Mouse (Mus musculus) layer of hippocampus, adult 2 months (tissue): ENCODE data around the gene Slc2a4. TPM values are rescaled to one million over a fixed set of nuclear protein-coding genes. Genes with fewer than 3 reads are reported as not detected.

Experiments used
- DNase-seq, 2 experiments: peaks; one replicate each; pipeline ENCODE4 v3.0.0; 2022; ENCODE audit warnings: low spot score in 2 of 2
- H3K27ac ChIP-seq: fragments of 200-600 bp; 2 replicates; pipeline ENCODE4 v1.8.1; 2022
- H3K4me3 ChIP-seq: fragments of 200-600 bp; 2 replicates; pipeline ENCODE4 v1.8.1; 2022; ENCODE audit warnings: mild to moderate bottlenecking
- CTCF ChIP-seq: fragments of 200-600 bp; conservative IDR thresholded peaks from 2 replicates; pipeline ENCODE4 v1.8.1; 2022; ENCODE audit warnings: antibody characterized with exemption, mild to moderate bottlenecking, moderate library complexity
- long read RNA-seq, 2 experiments: library from polyadenylated mRNA; stranded (forward); transcript quantifications; one replicate each; pipeline ENCODE4 v2.0.0; 2021; ENCODE audit warnings: borderline mapping rate in 2 of 2
- total RNA-seq, 2 experiments: library from RNA; stranded (reverse); gene quantifications; 2 replicates each; pipeline ENCODE4 v1.2.3; 2021

Gene Slc2a4
- total RNA-seq: 1 to 10 TPM; 1.8 to 2.2 TPM
- long read RNA-seq, experiment 1, partial matches to known transcripts: 0 of 1 reads
- long read RNA-seq, experiment 1, other reads (novel, unspliced or antisense): 0 of 1 reads
- long read RNA-seq, experiment 2, partial matches to known transcripts: 2 of 6 reads
- long read RNA-seq, experiment 2, other reads (novel, unspliced or antisense): 0 of 6 reads

GRCm38 (mm10) chr11:69948066-69948762 is at the start of gene Slc2a4:
Gene Slc2a4, minus strand, starts transcription at chr11:69948188.
- peak; percentile 47 to 58 for DNase-seq
- no peak for TF ChIP-seq CTCF
- H3K27ac ChIP-seq: no peak within 1 kb of the TSS
- H3K4me3 ChIP-seq: peak within 1 kb of the TSS; percentile 38

DNA sequence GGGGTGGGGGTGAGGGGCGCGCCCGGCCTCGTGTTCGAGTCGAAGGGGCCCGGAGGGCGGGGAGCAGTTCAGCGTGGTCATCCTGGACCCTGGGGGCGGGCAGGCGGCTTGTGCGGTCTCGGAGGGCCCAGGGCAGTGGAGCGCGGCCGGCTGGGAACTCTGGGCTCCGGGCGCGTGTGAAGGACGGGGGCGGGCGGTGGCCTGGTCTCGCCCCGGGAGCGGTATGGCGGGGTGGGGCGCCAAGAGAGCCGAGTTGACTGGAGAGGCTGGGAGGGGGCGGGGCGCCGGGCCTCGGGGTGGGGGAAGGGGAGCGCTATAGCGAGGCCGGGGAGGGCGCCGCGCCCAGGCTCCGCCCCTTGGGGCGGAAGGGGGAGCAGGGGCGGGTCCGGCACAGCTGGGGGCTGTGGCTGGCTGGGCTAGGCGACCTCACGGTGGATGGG is 49.1 kb upstream of the Slc2a4 start:
- TF ChIP-seq CTCF: no peak
- Histone ChIP-seq H3K27ac (peak overlapping the region; percentile 92), H3K4me3 (peak overlapping the region; percentile 83)
- peak; percentile 68 to 70 for DNase-seq

DNA sequence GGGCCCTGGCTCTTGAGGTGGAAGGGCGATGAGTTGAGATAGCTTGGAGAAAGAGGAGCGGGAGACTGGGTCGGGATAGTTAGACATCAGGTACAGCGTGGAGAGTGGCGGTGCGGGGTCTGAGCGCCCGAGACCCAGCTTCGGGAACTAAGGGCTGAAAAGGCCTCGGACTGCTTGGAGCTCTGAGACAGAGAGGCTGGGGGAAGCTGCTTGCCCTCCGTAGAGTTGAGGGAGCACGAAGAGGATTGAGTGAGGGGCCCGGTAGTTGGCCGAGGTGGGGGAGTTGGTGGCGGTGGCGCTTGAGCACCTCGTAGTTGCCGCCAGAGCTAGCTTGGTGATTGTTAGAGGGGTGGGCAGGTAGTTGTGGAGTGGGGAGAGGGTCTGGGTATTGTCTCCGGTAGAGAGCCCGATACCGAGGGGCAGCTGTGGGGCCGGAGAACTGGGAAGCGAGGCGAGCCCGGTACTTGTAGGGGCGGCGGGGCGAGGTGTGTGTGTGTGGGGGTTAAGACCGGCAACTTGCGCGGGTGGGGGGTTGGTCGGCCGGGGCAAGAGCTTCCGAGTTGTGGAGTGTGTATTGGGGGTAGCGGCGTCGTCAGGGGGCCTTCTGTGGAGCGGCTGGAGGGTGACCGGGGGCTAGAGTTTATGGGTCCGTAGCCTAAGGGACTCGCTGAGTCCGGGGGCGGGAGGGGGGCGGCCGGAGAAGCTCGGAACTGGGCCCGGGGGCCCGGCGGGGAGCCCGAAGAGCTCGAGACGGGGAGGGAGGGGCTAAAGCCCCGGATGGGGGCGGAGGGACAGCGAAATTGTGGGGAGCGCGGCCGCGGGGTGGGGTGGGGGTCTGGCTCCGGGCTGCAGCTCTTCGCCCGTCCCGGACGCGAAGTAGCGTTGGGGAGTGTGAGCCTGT is 48.4 kb upstream of the Slc2a4 start:
- Histone ChIP-seq H3K27ac (peak overlapping the region; percentile 92), H3K4me3 (peak overlapping the region; percentile 83)
- no peak for DNase-seq
- no peak for TF ChIP-seq CTCF

DNA sequence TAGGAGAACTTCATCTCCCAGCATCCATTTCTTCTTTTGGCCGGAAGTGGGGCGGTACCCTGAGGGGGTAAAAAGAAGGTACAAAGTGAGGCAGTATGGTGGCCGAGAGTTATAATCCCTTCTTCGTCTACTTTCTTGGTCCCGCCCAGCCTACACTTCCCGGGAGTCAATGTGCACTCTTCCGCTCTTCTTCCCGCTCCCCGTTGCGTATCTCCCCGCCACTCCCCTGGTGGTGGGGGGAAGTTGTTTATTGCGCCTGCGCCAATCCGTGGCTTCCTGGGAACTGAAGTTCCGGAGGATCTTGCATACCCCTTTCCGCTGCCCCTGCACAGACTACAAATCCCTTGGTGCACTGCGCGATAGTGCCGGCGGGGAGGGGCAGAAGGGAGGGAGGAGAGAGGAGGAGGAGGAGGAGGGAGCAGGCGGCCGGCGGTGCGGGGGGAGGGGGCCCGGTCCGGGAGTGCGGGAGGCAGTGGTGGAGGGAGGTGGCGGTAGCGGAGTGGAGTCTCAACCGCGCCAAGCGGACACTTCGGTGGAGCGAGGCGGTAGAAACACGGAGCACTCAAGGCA is 47.5 kb upstream of the Slc2a4 start, which contains the start of gene Phf23:
Gene Phf23, plus strand, starts transcription at position 387 of the 570 bp plus-strand sequence.
- peak; percentile 95 to 99 for DNase-seq
- peak within 1 kb of the TSS; percentile 92 for H3K27ac ChIP-seq
- peak within 1 kb of the TSS; percentile 83 for H3K4me3 ChIP-seq
- TF ChIP-seq CTCF: peak; percentile 76

DNA sequence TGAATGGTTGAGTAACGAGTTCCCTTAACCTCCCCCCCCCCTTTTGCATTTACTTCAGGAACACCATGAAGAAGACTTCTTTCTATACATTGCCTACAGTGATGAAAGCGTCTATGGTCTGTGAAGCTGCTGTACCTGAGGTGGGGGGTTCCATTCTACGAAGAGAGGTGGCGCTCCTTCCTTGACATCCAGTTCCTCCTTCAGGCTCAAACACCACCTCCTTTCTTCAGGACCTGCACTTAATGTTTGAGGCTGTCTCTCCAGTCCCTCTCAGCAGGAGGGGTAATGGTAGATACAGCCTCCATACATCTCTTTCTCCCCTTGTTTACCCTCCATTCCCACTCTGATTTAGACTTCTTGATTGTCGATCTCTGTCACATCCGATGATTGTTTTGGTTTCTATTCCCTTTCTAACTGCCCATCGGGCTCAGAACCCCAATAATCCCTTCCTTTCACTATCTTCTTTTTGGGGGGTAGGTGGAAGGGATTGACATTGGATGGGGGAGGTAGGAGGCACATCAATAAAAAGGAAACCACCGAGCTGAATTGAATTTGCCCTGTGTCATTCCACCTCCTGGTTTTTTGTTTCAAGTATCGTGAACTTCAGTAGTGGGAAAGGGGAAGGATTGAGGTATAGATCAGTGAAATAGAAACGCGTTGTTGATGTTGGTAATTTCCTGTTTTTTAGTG is 46.6 kb upstream of the Slc2a4 start:
- DNase-seq: no peak
- 0 out of 2 replicates have a peak, but pooled peaks have one; percentile 17 for TF ChIP-seq CTCF
- Histone ChIP-seq H3K4me3 (no peak overlapping the region), H3K27ac (no peak overlapping the region; the same call in 1 of the 2 replicates)

- DNase-seq: no peak
- peak overlapping the region; percentile 98 for H3K27ac ChIP-seq
- H3K4me3 ChIP-seq: peak overlapping the region; percentile 84
- no peak for TF ChIP-seq CTCF
These were observed 44.9 kb upstream of the Slc2a4 start for GRCm38 (mm10) chr11:69992932-69993331.

DNA sequence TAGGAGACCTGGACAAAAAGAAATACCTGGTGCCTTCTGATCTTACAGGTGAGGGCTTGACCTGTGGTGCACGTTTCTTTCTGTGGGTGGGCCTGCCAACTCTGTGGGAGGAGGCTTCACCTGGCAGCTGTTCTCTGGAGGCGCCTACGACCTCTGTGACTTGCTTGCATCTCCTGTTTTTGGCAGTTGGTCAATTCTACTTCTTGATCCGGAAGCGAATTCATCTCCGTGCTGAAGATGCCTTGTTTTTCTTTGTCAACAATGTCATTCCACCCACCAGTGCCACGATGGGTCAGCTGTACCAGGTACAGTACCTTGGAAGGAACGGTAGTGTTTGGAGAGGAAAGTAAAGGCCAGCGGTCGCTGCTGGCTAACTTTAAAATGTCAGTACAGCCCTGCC is 44.4 kb upstream of the Slc2a4 start:
- Histone ChIP-seq H3K27ac (peak overlapping the region; percentile 98), H3K4me3 (peak overlapping the region; percentile 84)
- DNase-seq: no peak
- no peak for TF ChIP-seq CTCF

GRCm38 (mm10) chr11:69991711-69992110 is 43.7 kb upstream of the Slc2a4 start:
- TF ChIP-seq CTCF: no peak
- Histone ChIP-seq H3K27ac (peak overlapping the region; percentile 98), H3K4me3 (peak overlapping the region; percentile 84)
- DNase-seq: no peak

GRCm38 (mm10) chr11:69990850-69991691 is 43.1 kb upstream of the Slc2a4 start, which contains the start of gene Gabarap:
Gene Gabarap, plus strand, starts transcription at chr11:69991143.
- H3K4me3 ChIP-seq: peak within 1 kb of the TSS; percentile 84
- peak; percentile 95 to 96 for DNase-seq
- no peak for TF ChIP-seq CTCF
- H3K27ac ChIP-seq: peak within 1 kb of the TSS; percentile 98

DNA sequence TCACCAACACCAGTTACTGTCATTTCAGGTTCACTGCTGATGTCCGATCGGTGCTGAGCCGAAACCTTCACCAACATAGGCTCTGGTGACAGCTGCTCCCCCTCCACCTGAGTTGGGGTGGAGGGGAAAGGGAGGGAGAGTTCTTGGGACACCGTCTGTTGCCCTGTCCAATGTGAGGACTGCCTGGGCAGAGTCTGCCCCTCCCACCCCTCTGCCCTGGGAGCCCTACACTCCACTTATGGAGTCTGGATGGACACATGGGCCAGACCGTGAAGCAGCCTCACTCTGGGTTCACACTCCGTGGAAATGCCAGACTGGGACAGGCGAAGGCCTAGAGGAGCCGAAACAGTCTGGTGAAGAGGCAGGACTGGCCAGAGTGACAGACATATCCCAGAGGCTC is 42.0 kb upstream of the Slc2a4 start:
- no peak overlapping the region for H3K4me3 ChIP-seq
- no peak for DNase-seq
- peak overlapping the region; percentile 98; the same call in 1 of the 2 replicates for H3K27ac ChIP-seq
- TF ChIP-seq CTCF: no peak

DNA sequence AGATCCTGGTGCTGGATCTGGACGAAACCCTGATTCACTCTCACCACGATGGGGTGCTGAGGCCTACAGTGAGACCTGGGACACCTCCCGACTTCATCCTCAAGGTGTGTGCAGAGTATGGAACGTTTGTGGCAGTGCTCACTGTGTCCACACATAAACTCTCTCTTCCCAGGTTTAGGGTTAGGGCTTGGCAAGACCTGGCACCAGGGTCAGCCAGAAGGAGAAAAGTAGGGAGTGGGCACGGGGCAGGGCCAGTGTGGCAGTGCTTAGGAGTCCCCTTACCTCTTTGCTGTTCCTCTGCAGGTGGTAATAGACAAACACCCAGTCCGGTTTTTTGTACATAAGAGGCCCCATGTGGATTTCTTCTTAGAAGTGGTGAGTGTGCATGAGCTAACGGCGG is 36.4 kb upstream of the Slc2a4 start:
- H3K4me3 ChIP-seq: no peak overlapping the region
- no peak for DNase-seq
- no peak for TF ChIP-seq CTCF
- H3K27ac ChIP-seq: no peak overlapping the region
